Mouse (Mus musculus) hindbrain, embryonic 13.5 days (tissue): Measurements from ENCODE around the gene Enpp5. TPM values are rescaled to one million over a fixed set of nuclear protein-coding genes. Genes with fewer than 3 reads are reported as not detected.

Experiments
- polyA plus RNA-seq: library from polyadenylated mRNA; unstranded; fragments of >200 nt; fragmentation: Nextera tagmentation; extraction: Ambion mirVana; gene quantifications from 2 replicates; pipeline ENCODE4 v1.2.1, GENCODE M21; 2015

Gene Enpp5
- polyA plus RNA-seq, 1 experiment from 2014 or later, result 79.3 TPM

Other genes starting within 250 kb of the Enpp5 start
- gene Enpp4, start 27.0 kb downstream of the Enpp5 start, polyA plus RNA-seq, result 4.6 TPM in 2 replicates
- 0.18 and 0.23 TPM in 2 replicates for gene Clic5, start 109.8 kb downstream of the Enpp5 start, polyA plus RNA-seq